Mouse (Mus musculus) liver, adult (tissue): Measurements from ENCODE around the gene Nxph3.

Experiments used
- GATA4 ChIP-seq: IDR thresholded peaks from 2 replicates; pipeline ENCODE4 v1.6.1; 2014; ENCODE audit warnings: mild to moderate bottlenecking, low read length; ENCODE audit not compliant: insufficient replicate concordance

Gene Nxph3

DNA sequence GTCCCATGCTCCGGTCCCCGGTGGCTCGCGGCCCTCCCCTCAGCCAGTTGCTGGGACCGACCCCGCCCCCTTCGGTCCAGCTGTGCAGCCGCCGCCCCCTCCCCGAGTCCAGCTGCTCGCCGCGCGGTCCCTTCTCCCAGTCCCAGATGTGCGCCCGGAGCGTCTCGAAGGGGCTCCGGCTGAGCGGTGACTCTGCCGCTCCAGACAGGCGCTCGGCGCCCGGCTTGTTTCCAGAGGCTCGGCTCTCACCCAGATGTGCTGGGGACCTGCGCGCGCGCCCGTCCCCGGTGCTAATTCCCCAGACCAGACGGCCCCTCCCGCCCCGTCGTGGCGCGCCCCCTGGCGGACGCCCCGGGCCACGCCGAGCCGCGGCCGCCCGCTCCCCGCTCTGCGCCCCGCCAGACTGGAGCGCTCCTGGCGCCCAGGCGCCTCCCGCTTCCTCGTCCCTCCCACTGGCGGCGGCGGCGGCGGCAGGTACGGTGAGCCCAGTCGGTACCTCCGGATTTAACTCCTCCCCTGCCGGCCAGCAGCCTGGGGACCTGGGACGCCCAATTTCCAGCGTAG lies at the start of gene Nxph3:
Nxph3 (minus strand) TSS at position 273 of the 564 bp plus-strand sequence.
- no peak for TF ChIP-seq GATA4

DNA sequence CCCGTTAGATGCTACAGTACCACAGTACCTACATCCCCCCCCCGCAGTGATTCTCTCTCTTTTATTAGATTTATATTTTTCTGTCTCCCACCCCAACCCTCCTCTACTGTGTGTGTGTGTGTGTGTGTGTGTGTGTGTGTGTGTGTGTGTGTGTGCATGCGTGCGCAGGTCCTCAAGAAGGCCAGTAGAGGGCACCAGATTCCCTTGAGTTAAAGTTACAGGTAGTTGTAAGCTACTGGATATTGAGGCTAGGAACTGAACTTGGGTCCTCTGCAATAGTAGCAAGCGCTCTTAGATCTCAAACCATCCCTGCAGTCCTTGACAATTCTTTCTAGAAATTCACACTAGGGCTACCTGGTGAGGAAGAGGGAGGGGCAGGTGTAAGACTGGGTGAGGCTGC lies 49.5 kb upstream of the Nxph3 start:
- TF ChIP-seq GATA4, result no peak

DNA sequence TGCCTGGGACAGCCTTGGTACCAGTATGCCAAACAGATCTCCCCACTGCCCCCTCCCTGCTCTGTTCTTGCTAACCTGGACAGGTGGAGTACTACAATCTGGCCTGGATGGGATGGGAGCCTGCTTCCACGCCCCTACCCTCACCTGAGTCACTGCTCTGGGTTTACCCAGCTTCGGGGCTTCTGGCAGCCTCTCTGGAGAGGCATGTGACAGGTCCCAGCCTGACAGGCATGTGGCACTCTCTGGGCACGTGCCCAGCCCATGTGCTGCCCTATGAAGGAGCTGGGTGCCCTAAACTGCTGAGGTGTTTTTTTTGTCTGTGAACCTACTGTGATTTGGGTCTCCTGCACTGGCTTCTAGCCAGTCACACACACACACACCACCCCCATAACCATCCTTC lies 46.4 kb upstream of the Nxph3 start:
- no peak for TF ChIP-seq GATA4

DNA sequence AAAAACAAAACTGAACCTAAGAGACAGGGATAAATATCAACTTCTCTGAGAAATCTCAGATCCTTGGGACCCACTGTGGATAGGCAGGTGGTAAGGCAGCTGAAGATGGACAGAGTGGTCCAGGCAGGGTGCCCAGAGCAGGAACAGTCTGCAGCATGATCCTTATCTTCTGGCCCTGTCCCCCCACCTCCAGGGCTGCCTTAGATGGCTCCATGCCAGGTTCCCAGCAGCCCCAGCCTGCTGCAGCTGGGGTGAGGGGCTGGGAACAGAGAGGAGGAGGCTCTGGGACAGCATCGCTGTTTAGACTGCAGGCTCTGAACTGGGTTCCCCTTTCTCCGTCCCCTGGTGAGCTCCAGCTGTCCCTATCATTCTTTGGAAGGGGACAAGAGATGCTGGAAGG lies 45.4 kb upstream of the Nxph3 start:
- no peak for TF ChIP-seq GATA4

DNA sequence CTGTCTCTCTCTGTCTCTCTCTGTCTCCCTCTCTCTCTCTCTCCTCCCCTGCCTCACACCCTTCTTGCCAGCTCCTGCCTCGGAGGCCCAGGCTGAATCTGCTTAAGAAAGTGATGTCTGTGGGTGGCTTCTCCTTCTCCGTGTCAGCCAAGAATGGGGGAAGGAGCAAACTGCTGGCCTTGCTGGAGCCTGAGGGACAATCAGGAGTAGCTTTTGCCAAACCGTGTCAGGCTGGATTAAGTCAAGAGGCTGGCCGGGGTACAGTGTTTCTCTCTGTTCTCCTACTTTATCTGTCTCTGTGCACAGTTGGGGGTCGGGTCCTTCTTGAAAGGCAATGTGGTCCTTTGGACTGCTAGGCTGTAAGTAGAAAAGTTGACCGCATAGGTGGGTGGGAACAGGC lies 43.3 kb upstream of the Nxph3 start:
- TF ChIP-seq GATA4, result no peak

DNA sequence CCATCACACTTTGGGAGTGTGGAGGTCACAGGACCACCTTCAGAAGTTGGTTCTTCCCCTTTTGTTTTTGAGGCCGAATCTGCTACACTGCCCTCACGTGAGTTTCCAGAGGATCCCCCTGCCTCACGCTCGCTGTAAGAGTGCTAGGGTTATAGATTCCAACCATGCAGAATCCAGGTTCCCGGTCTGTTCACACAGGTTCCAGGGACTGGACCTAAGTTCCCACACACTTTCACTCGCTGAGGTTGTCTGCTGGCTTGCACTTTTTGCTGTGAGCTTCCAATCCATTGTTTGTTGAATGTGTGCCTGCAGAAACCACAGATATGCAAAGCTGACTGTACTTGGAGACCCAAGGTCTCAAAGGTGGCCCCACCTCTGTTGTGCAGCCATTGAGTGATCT lies 42.7 kb upstream of the Nxph3 start:
- TF ChIP-seq GATA4, result no peak

DNA sequence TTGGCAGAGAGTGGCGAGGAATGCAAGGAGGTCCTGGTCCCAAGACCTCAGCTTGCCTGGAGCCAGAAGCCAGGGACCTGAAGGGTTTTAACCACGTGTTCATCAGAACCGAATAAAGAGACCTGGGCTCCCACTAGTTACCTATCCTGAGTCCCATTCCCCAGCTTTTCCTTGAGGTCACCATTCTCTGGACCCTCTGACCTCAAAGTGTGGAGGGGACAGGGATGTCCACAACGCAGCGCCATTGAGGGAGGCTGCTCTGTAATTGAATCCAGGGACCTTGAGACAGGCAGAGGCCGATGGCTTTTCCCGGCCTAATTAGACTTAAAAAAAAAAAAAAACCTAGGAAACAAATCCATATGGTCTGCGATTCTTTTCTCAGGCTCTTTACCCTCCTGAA lies 40.9 kb upstream of the Nxph3 start:
- TF ChIP-seq GATA4, result no peak

DNA sequence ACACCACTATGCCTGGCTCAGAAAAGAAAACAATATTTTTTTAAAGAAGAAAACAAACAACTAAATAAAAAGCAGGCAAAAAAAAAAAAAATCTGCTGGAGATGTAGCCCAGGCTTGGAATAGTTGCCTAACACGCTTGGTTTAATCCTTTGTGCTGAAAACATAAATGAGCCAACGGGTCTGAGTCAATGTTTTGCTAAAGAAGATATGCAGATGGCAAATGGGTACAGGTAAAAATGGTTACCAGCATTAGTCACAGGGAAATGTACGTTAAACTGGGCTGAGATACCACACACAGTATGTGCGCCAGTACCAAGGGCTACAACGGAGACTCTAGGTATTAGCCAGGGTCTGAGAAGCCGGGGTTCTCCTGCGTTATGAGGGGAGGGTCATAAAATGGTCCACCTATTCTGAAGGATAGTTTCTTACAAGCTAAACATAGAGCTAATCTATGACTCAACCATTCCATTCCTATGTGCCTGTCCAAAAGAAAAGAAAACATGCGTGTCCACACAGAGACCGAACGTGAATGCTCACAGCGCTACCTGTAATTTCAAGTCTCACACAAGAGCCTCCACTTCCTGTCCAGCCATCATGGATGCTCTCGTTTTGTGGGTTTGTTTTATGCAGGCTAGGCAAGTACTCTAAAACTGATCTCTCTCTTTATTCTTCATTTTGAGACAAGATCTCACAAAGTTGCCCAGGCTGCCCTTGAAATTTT lies 36.1 kb upstream of the Nxph3 start:
- TF ChIP-seq GATA4, result no peak

DNA sequence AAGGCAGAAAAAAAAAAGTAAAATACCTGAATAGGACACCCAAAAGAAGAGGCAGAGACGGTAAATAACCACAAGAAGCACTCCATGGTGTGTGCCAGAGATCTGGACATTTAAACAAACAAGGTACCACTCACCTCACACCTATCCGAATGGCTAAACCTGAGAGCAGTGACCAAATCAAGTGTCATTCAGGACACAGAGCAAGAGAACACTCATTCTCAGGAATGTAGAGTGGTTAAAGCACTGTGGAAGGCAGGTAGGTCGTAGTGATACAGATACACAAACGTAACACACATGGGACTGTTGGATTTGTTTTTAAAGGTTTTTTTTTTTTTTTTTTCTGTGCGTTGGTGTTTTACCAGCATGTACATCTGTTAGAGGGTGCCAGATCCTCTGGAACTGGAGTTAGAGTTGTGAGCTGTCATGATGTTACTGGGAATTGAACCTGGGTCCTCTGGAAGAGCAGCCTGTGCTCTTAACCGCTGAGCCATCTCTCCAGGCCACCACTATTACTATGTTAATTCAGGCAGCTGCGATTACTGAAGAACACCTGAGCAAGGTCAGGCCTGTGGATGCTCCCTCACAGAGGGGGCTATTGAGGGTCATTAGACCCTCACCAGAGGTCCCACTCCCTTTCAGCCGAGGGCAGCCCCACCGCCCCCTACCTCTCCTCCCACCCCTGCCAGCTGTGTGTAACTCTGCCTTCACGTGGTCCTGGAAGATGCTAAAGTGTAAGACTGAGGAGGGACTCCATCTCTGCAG lies 31.8 kb upstream of the Nxph3 start:
- TF ChIP-seq GATA4, result no peak

DNA sequence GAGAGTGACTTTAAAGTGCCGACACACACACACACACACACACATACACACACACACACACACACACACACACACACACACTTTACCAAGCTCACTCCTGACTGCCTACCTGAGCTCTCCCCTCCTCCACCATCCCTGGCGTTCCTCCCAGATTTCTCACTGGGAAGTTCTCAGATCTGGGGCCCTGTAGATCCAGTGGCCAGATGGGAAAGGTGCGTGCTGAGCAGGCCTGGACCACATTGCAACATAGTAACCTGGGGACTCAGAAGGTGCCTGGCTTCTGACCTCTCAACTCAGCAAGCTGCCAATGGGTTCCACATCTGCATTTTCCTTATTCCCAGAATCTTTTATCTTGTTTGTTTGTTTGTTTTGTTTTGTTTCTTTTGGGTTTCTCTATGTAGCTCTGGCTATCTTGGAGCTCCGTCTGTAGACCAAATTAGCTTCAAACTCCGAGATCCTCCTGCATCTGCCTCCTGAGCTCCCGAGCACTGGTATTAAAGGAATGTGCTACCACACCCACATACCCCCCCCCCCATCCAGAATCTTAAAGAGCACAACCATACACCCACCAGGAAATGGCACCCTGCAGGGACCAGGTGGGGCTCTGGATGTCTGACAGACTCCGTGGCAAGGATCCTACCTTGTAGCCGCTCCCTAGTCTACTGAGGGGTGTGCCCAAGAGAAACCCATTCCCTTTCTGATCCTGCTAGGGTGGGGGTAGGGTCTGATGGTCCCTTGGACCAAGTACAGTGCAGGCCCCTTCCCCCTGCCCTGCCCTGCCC lies 30.4 kb upstream of the Nxph3 start:
- no peak for TF ChIP-seq GATA4

DNA sequence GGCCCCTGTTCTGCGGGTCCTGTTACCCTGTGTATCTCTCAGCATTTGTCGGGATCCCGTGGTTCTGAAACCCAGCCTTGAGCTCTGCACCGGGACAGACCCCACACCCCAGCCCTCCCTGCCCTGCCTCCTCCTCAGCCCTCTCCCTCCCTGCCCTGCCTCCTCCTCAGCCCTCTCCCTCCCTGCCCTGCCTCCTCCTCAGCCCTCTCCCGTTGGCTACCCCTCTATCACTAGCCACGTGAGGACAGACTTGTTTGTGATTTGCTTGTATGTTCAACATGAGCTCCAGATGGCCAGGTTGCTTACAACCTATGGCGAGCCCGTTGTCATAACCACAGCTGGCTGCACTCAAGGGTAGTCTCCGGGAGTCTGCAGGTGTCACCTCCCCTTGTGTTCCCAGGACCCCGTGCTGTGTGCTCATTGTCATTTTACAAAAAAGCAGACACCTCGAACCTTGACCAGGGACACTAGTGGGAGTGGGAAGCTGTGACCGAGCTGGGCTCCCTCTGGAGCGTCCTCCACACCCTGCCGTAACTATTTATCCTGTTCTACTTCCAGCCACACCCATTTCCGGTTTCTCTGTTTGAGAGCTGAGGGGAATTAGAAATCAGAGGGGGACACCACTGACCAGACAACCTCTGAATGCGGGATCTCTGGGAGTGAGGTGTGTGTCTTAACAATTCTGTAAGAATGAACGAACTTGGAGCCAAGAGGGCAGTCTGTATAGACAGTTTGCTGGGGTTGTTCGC lies 26.4 kb upstream of the Nxph3 start:
- TF ChIP-seq GATA4, result no peak

DNA sequence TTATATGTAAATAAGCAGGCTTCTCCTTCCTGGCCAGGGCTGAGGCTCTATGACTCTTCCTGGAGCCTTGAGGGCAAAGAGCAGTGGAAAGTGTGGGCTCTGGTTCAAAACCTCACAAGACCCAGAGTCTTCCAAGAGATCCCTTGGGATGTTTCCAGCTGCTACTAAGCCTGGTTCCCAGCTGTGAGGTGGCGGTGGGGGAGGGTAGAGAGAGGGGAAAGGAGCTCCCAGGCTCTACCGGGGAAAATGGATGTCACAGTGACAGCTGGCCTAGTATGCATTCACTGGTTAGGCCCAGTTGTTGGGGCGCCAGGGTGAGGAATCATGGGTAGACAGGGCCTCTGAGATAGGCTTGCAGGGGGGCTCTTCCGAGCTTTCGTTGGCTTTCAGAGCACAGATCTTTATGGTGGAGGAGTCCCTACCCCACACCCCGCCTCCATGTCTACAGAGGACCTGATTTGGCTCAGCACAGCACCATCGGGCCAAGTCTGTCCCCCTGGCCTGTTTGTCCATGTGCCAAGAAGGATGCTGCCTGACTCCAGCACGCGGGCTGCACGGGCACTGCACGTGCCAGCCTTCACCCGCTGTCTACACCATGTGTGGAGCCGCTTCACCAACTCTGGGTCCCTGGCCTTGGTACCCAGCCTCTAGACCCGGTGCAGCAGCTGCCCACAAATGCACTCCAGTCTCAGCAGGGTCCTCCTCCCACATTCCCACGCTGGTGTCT lies 24.2 kb upstream of the Nxph3 start:
- TF ChIP-seq GATA4, result no peak

DNA sequence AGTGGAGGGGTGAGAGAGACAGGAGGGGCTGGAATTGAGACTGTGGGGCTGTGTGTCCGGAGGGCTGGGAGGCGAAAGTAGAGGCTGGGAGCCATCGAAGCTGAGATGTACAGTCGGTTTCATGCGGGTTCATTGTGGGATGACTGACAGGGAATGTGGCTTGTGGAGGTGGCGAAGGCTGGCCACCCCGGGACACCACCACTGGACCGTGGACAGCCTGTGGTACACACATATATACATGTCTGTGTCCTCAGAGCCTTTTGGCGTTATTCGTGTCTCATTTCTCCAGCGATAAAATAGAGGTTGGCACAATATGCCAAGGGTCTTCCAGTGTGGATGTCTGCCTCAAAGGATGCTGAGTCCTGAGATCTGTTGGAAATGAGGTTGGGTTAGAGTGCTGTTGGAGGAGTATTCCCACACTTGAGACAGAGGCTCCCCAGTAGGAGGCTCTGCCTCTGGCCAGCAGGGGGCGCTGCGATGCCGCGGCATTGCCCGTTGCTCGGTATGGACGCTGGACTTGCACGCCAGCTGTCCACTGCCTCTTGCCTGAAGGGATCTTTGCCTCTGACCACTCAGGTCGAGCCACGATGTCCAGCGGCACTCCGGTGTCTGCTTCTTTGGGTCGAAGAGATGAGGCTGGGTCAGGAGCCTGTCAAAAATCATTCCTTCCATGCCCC lies 19.3 kb upstream of the Nxph3 start:
- no peak for TF ChIP-seq GATA4
